Mouse (Mus musculus) cerebellum, adult 2 months (tissue): ENCODE data around the gene Mapk10.

Experiments used
- CTCF ChIP-seq: fragments of 200-500 bp; IDR thresholded peaks from 2 replicates; pipeline ENCODE4 v1.5.1; 2011; ENCODE audit warnings: low read depth, mild to moderate bottlenecking, control low read depth, low read length, moderate library complexity, borderline replicate concordance; ENCODE audit not compliant: insufficient read depth
- POLR2A ChIP-seq: fragments of 200-500 bp; IDR thresholded peaks from 2 replicates; pipeline ENCODE4 v1.6.1; 2011; ENCODE audit warnings: low read length, control low read depth, borderline replicate concordance; ENCODE audit not compliant: insufficient read depth

DNA sequence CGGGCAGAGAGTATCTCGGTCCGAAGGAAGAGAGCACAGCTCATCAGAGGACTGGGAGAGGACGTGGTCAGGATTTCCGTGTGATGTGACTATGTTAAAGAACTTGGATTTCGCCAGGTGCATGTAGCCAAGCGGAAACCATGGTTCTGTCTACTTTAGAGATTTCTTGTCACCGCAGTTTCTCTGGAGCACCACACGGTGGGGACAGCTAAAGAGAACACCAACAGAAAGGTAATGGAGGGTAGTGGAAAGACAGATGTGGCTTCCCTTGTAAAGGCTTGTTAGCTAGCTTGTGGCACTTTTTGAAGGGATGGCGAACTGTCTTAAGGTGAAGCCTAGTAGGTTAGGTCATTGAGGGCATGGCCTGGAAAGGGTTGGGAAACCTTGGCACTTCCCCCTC, 29.5 kb downstream of the Mapk10 start:
- no peak for TF ChIP-seq CTCF
- no peak for TF ChIP-seq POLR2A
